Mouse (Mus musculus) CD8-positive naive resting alpha-beta T cell, adult 2 months (primary cell): Measurements from ENCODE around the gene Hepacam.

Experiments
- DNase-seq, 2 experiments: peaks; one replicate each; pipeline ENCODE4 v3.0.0; 2022; ENCODE audit warnings: low read depth in 2 of 2, low spot score in 2 of 2

Gene Hepacam

DNA sequence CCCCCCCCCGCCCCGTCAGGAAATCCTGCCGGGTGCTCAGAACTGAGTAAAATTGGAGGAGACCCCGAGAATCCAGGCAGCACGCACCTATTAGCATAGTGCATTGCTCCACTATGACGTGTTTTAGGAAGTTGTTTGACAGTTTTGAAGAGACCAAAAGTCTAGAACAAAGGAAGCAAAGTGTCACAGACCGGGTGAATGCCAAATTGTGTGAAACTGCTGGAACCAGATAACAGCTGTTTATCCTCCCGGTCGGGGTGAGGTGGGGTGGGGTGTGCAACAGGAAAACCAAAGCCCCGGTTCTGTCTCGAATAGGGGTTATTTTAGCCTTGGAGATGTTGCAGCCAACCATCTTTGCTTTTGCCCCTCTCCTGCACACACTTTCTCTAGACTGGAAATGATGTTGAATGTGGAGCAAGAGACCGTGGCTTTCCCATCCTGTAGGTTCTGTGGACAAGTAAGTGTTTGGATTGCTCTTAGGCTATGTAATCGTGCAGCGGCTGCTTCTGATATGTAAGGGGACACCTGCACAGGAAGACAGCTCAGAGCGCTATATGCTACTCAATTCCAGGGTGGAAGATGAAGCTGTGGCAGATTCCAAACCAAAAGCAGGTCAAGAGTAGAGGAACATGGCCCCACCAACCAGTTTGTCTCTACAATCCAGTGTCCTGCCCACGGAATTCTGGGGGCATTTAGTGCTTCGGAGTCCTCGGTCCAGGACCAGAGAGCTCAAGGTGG, 66.8 kb downstream of the Hepacam start:
- no peak for DNase-seq

DNA sequence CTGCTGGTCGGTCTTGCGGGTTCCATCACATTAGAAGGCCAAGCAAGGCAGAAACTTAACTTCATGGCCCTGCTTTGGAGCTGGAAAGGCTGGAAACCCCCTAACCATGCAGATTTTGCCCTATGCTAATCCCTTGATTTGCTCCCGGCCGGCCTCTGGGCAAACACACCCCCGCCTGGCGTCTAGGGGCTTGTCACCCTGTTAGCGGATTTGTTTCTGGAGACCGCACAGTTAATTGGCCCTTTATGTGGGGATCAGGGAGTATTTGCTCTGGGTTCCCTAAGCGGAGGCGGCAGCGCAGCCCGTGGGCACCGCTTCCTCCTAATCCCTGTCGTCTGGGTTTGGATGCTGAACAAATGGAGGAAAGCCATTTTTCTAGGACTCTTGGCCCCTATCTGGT, 67.8 kb downstream of the Hepacam start:
- no peak for DNase-seq

DNA sequence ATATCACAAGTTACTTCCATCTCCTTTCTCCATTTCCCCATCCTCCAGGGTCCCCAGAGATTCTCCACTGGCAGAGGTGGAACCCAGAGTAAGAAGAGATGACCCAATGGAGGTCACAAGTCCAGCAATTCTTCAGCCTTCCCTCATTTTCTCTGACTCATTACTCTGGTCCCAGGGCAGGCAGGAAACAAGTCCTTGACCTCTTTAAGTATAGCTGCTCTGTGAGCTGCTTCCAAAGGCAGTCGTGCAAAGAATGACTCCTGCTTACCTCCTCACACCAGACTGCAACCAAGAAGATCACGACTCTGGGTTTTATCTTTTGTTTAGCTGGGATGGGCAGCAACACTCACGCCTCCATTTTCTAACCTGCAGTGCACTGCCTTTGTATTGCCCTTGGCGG, 68.5 kb downstream of the Hepacam start:
- no peak for DNase-seq
